Mouse (Mus musculus): ENCODE results near the gene Gm28897.
"Not testable (repeated sequence)": the region's sequence is repeated elsewhere in the genome, so short reads cannot be mapped to it uniquely, and the experiment has no call there.

Gm28897 gene

GRCm38 (mm10) chrY:80926695-80927094, at the start of gene Gm28897:
Gm28897 (plus strand) TSS chrY:80926995.
- in situ Hi-C loops (cut with MboI; ENCODE audit: low pct_unique_long_range_greater_than_20kb in 1 of 2, low sequenced_read_pairs in 2 of 2, unreplicated experiment in 1 of 2) = not testable (repeated sequence)

Data from mouse embryonic stem cell (cell line).